Mouse (Mus musculus) forebrain, embryonic 16.5 days (tissue): ENCODE results near the gene Rab29. TPM values are rescaled to one million over a fixed set of nuclear protein-coding genes. Genes with fewer than 3 reads are reported as not detected.

Experiments
- ATAC-seq: fragments of 200-750 bp; cut with Nextera tagmentation; 2 replicates; pipeline ENCODE4 v1.8.0; 2017; ENCODE audit warnings: mild to moderate bottlenecking, moderate library complexity
- H3K27ac ChIP-seq: fragments of 300-500 bp; sonication (generic); 2 replicates; pipeline ENCODE4 v1.5.1; 2014; ENCODE audit warnings: low read length, control low read depth
- H3K27me3 ChIP-seq: fragments of 300-500 bp; sonication (generic); replicated peaks from 2 replicates; pipeline ENCODE4 v1.6.1; 2014; ENCODE audit warnings: low read length; ENCODE audit not compliant: control insufficient read depth, insufficient read depth
- H3K36me3 ChIP-seq: fragments of 300-500 bp; sonication (generic); 2 replicates; pipeline ENCODE4 v1.6.1; 2014; ENCODE audit not compliant: control insufficient read depth, insufficient read depth
- H3K4me1 ChIP-seq: fragments of 300-500 bp; sonication (generic); replicated peaks from 2 replicates; pipeline ENCODE4 v1.6.1; 2014; ENCODE audit warnings: low read length; ENCODE audit not compliant: control insufficient read depth, insufficient read depth
- H3K4me2 ChIP-seq: fragments of 300-500 bp; sonication (generic); 2 replicates; pipeline ENCODE4 v1.6.1; 2014; ENCODE audit warnings: mild to moderate bottlenecking, low read length, control low read depth
- H3K4me3 ChIP-seq: fragments of 300-500 bp; sonication (generic); replicated peaks from 2 replicates; pipeline ENCODE4 v1.5.1; 2014; ENCODE audit warnings: mild to moderate bottlenecking, low read length, control low read depth
- H3K9ac ChIP-seq: fragments of 300-500 bp; sonication (generic); replicated peaks from 2 replicates; pipeline ENCODE4 v1.6.1; 2014; ENCODE audit warnings: low read depth, low read length, control low read depth
- H3K9me3 ChIP-seq: fragments of 300-500 bp; sonication (generic); 2 replicates; pipeline ENCODE4 v1.6.1; 2016; ENCODE audit warnings: low read length; ENCODE audit not compliant: control insufficient read depth
- WGBS: fragments of 180-500 bp; shearing (Covaris S2); extraction: QIAGEN DNeasy Blood & Tissue Kit; methylation state at CpG from one replicate; pipeline ENCODE4 v1.1.7; 2014; 5-methylcytosine and 5-hydroxymethylcytosine counted together
- polyA plus RNA-seq: library from polyadenylated mRNA; unstranded; fragments of >200 nt; fragmentation: Nextera tagmentation; extraction: Ambion mirVana; gene quantifications from 2 replicates; pipeline ENCODE4 v1.2.1, GENCODE M21; 2015

The Rab29 gene
- polyA plus RNA-seq, 1 experiment from 2014 or later, result 8.8 TPM

- Histone ChIP-seq H3K4me2 (peak within 1 kb of the TSS; percentile 79), H3K9me3 (no peaks in the 10 kb centered on the region), H3K27me3 (peaks cover 13% of the 10 kb centered on the region), H3K9ac (peak within 1 kb of the TSS; percentile 94), H3K4me3 (peak within 1 kb of the TSS; percentile 96), H3K27ac (peak within 1 kb of the TSS; percentile 99), H3K4me1 (peaks cover 16% of the 10 kb centered on the region), H3K36me3 (no peaks in the 10 kb centered on the region)
- ATAC-seq, result peak; percentile 99
- WGBS, result under 1% methylated on average over 35 of the region's 35 CpGs
Measured at GRCm38 (mm10) chr1:131910001-131910648, 43.1 kb downstream of the Rab29 start, which contains the start of gene Nucks1. Nucks1 (plus strand) TSS chr1:131910534.

- under 1% methylated on average over 80 of the region's 88 CpGs for WGBS
- Histone ChIP-seq H3K4me1 (peaks cover 16% of the 10 kb centered on the region), H3K36me3 (no peaks in the 10 kb centered on the region), H3K27me3 (peaks cover 13% of the 10 kb centered on the region), H3K27ac (peak overlapping the region; percentile 99), H3K4me2 (peak overlapping the region; percentile 79), H3K9me3 (no peaks in the 10 kb centered on the region), H3K9ac (peak overlapping the region; percentile 94), H3K4me3 (peak overlapping the region; percentile 96)
- ATAC-seq, result peak; percentile 67
Measured at GRCm38 (mm10) chr1:131910674-131911558, 43.9 kb downstream of the Rab29 start.

GRCm38 (mm10) chr1:131917634-131918033 is 50.6 kb downstream of the Rab29 start:
- Histone ChIP-seq H3K27ac (no peak overlapping the region), H3K4me3 (no peak overlapping the region), H3K9me3 (no peaks in the 10 kb centered on the region), H3K27me3 (no peaks in the 10 kb centered on the region), H3K4me2 (no peak overlapping the region), H3K36me3 (peaks cover 16% of the 10 kb centered on the region), H3K4me1 (peaks cover 5% of the 10 kb centered on the region), H3K9ac (no peak overlapping the region)
- ATAC-seq, result no peak
- WGBS, result 61% methylated on average over 6 of the region's 6 CpGs

GRCm38 (mm10) chr1:131919052-131919451 is 52.0 kb downstream of the Rab29 start:
- no peak overlapping the region for H3K27ac ChIP-seq
- H3K27me3 ChIP-seq, result no peaks in the 10 kb centered on the region
- peaks cover 20% of the 10 kb centered on the region for H3K36me3 ChIP-seq
- H3K9ac ChIP-seq, result no peak overlapping the region
- 95% methylated on average over 2 of the region's 2 CpGs for WGBS
- no peak for ATAC-seq
- H3K4me1 ChIP-seq, result peaks cover 2% of the 10 kb centered on the region
- H3K4me2 ChIP-seq, result no peak overlapping the region
- no peak overlapping the region for H3K4me3 ChIP-seq
- no peaks in the 10 kb centered on the region for H3K9me3 ChIP-seq

- Histone ChIP-seq H3K9ac (no peak overlapping the region), H3K4me3 (no peak overlapping the region), H3K4me2 (no peak overlapping the region), H3K36me3 (peaks cover 42% of the 10 kb centered on the region), H3K27ac (no peak overlapping the region), H3K4me1 (peaks cover 2% of the 10 kb centered on the region; the same call in 1 of the 2 replicates), H3K9me3 (no peaks in the 10 kb centered on the region), H3K27me3 (no peaks in the 10 kb centered on the region)
- 94% methylated on average over 3 of the region's 3 CpGs for WGBS
- ATAC-seq, result no peak
Measured at GRCm38 (mm10) chr1:131922100-131922499, 55.1 kb downstream of the Rab29 start.

Other genes starting within 250 kb of the Rab29 start
- not detected in 2 replicates for gene Ctse, start 228.9 kb upstream of the Rab29 start, polyA plus RNA-seq
- gene Rab7b, start 178.5 kb upstream of the Rab29 start, polyA plus RNA-seq, result 1.0 and 1.2 TPM in 2 replicates
- gene Slc26a9, start 123.2 kb upstream of the Rab29 start, polyA plus RNA-seq, result 0.06 TPM in 1 of 2 replicates, not detected in the other
- 0.18 and 0.67 TPM in 2 replicates for gene Pm20d1, start 69.8 kb upstream of the Rab29 start, polyA plus RNA-seq
- gene Slc41a1, start 39.7 kb upstream of the Rab29 start, polyA plus RNA-seq, result 15.4 and 20.8 TPM in 2 replicates
- 59.4 and 66.7 TPM in 2 replicates for gene Nucks1, start 43.3 kb downstream of the Rab29 start, polyA plus RNA-seq
- 2.0 and 2.1 TPM in 2 replicates for gene Slc45a3, start 95.7 kb downstream of the Rab29 start, polyA plus RNA-seq
- gene Elk4, start 140.4 kb downstream of the Rab29 start, polyA plus RNA-seq, result 12.5 and 13.5 TPM in 2 replicates
- 10.9 and 11.2 TPM in 2 replicates for gene Mfsd4a, start 200.8 kb downstream of the Rab29 start, polyA plus RNA-seq